Comparison of ENCODE assay signal across 9 mouse cellular contexts in the genomic region with DNA sequence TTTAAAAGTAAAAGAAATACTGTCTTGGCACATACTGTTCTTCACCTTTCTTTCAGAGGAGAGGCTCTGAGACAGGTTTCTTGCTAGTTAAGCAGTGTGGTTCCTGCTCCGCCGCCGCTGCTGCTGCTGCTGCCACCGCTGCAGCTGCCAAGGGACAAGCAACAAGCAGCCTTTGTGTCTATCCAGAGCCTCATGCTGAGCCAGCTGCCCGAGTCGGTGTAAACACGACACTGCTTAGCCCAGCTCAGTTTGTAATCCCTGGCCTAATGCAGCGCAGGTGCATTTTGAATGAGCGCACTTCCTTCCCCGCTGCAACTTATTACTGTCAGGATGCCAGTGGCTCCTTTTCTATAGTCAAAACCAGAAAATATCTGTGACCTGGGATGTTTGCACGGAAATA.
DNase-seq lines count a peak whose midpoint lies in the region.
"Had no signal": no experiment of that assay in that cellular context is flagged by ENCODE, and none has a peak within 500 bp of the region (broad histone marks: within the 10 kb centered on the region; RNA-seq: fewer than 3 reads in every experiment).

No protein-coding gene starts in this region.

- H3K4me1 ChIP-seq in heart, embryonic 10.5 days: peaks cover 8% of the 10 kb centered on the region; the same call in 1 of the 2 replicates
- H3K4me1 ChIP-seq in limb, embryonic 10.5 days: peaks cover 13% of the 10 kb centered on the region
- H3K4me1 ChIP-seq: liver, embryonic 15.5 days had no signal

- no peaks in the 10 kb centered on the region for H3K9me3 ChIP-seq in heart, embryonic 10.5 days
- H3K9me3 ChIP-seq in limb, embryonic 10.5 days (replicated peaks): no peaks in the 10 kb centered on the region
- H3K9me3 ChIP-seq: liver, embryonic 15.5 days had no signal

- no peaks in the 10 kb centered on the region for H3K36me3 ChIP-seq in heart, embryonic 10.5 days
- H3K36me3 ChIP-seq in limb, embryonic 10.5 days: no peaks in the 10 kb centered on the region
- H3K36me3 ChIP-seq: liver, embryonic 15.5 days had no signal

- no peaks in the 10 kb centered on the region for H3K27me3 ChIP-seq in heart, embryonic 10.5 days (ENCODE audit: insufficient read depth, poor library complexity, severe bottlenecking)
- no peaks in the 10 kb centered on the region; the same call in 1 of the 2 replicates for H3K27me3 ChIP-seq in limb, embryonic 10.5 days (ENCODE audit: low read depth, poor library complexity, severe bottlenecking)
- H3K27me3 ChIP-seq: liver, embryonic 15.5 days had no signal

- peak overlapping the region; percentile 23; the same call in 1 of the 2 replicates for H3K27ac ChIP-seq in heart, embryonic 10.5 days
- H3K27ac ChIP-seq in limb, embryonic 10.5 days: peak overlapping the region; percentile 83
- H3K27ac ChIP-seq: liver, embryonic 15.5 days had no signal

- WGBS in heart, embryonic 10.5 days: 19% methylated on average over 11 of the region's 11 CpGs
- WGBS in limb, embryonic 10.5 days: 10% methylated on average over 11 of the region's 11 CpGs

- no peak for DNase-seq in heart, embryonic 10.5 days (ENCODE audit: low spot score)
- no peak for DNase-seq in heart, postnatal 10 days
- DNase-seq in Muller cell, postnatal 12 days (ENCODE audit: inconsistent ontology term): peak; percentile 61
- peak; percentile 7 to 36 for DNase-seq in gastrocnemius, adult 8-10 months (ENCODE audit: low spot score in 2 of 2)
- peak; percentile 64 for DNase-seq in limb, embryonic 10.5 days (ENCODE audit: low spot score)
- peak; percentile 65 to 71 for DNase-seq in right cerebral cortex, postnatal 10 days (ENCODE audit: low spot score in 2 of 2)
- no peak for DNase-seq in spleen, adult 12 weeks (ENCODE audit: low spot score)
- DNase-seq in c-Kit-positive CD71-positive TER-119-positive erythroid progenitor cells, embryonic 14.5 days (ENCODE audit: low spot score): no peak

- H3K4me3 ChIP-seq in heart, embryonic 10.5 days: no peak overlapping the region
- no peak overlapping the region for H3K4me3 ChIP-seq in limb, embryonic 10.5 days
- H3K4me3 ChIP-seq: liver, embryonic 15.5 days had no signal

- intact Hi-C loops in heart, postnatal 10 days (cut with DNase I): no loop called here

Comparison
In these comparisons a context has a peak if more than half of its experiments do, and no peak if none do; other contexts are left out.
1. DNase-seq: peak in Muller cell, postnatal 12 days (single experiment), gastrocnemius, adult 8-10 months (2 of 2), limb, embryonic 10.5 days (single experiment) and right cerebral cortex, postnatal 10 days (2 of 2); none in heart, embryonic 10.5 days (single experiment), heart, postnatal 10 days (0 of 2), spleen, adult 12 weeks (single experiment) and c-Kit-positive CD71-positive TER-119-positive erythroid progenitor cells, embryonic 14.5 days (single experiment).